Mouse (Mus musculus) MEL (cell line): ENCODE results near the gene Myh2. TPM values are rescaled to one million over a fixed set of nuclear protein-coding genes. Genes with fewer than 3 reads are reported as not detected.

Experiments used
- DNase-seq: peaks from one replicate; pipeline ENCODE4 v3.0.0; 2011; ENCODE audit warnings: low read depth, low spot score
- H3K27ac ChIP-seq: 2 replicates; pipeline ENCODE4 v1.5.1; 2012; ENCODE audit warnings: low read depth, mild to moderate bottlenecking, control low read depth, low read length, moderate library complexity; ENCODE audit not compliant: control insufficient read depth
- H3K27me3 ChIP-seq, 2 experiments: fragments of 150-350 bp in 1 of 2; sonication (generic) in 1 of 2; 2 replicates each; pipeline ENCODE4 v1.6.1; 2012; ENCODE audit warnings: low read length in 2 of 2, mild to moderate bottlenecking in 2 of 2, improper control_type of control experiment in 1 of 2, moderate library complexity in 1 of 2; ENCODE audit not compliant: insufficient read depth in 2 of 2, control insufficient read depth in 1 of 2
- H3K36me3 ChIP-seq, 2 experiments: 2 replicates each; pipeline ENCODE4 v1.6.1; 2012 to 2014; ENCODE audit warnings: low read length in 2 of 2, improper control_type of control experiment in 1 of 2, inconsistent platforms in 1 of 2, mild to moderate bottlenecking in 1 of 2; ENCODE audit not compliant: insufficient read depth in 2 of 2, control insufficient read depth in 1 of 2
- H3K4me1 ChIP-seq, 2 experiments: fragments of 150-350 bp in 1 of 2; sonication (generic) in 1 of 2; 2 replicates each; pipeline ENCODE4 v1.6.1; 2012; ENCODE audit warnings: low read length in 2 of 2, improper control_type of control experiment in 1 of 2, mild to moderate bottlenecking in 1 of 2; ENCODE audit not compliant: insufficient read depth in 2 of 2, control insufficient read depth in 1 of 2
- H3K4me3 ChIP-seq, 2 experiments: fragments of 150-350 bp in 1 of 2; sonication (generic) in 1 of 2; 2 replicates each; pipeline ENCODE4 v1.5.1; 2012; ENCODE audit warnings: low read depth in 2 of 2, low read length in 2 of 2, mild to moderate bottlenecking in 2 of 2, moderate library complexity in 2 of 2, control low read depth in 1 of 2, improper control_type of control experiment in 1 of 2; ENCODE audit not compliant: control insufficient read depth in 1 of 2, insufficient read depth in 1 of 2
- H3K79me2 ChIP-seq: 2 replicates; pipeline ENCODE4 v1.6.1; 2012; ENCODE audit warnings: mild to moderate bottlenecking, low read length, moderate library complexity; ENCODE audit not compliant: control insufficient read depth, poor library complexity, insufficient read depth
- H3K9ac ChIP-seq: 2 replicates; pipeline ENCODE4 v1.6.1; 2012; ENCODE audit warnings: low read depth, mild to moderate bottlenecking, control low read depth, low read length, moderate library complexity; ENCODE audit not compliant: control insufficient read depth, poor library complexity, severe bottlenecking
- H3K9me3 ChIP-seq: fragments of 150-350 bp; sonication (generic); replicated peaks from 2 replicates; pipeline ENCODE4 v1.6.1; 2012; ENCODE audit warnings: mild to moderate bottlenecking, low read length, improper control_type of control experiment, moderate library complexity; ENCODE audit not compliant: insufficient read depth
- BHLHE40 ChIP-seq: IDR thresholded peaks from 2 replicates; pipeline ENCODE4 v1.6.1; 2012; ENCODE audit warnings: low read depth, mild to moderate bottlenecking, inconsistent platforms, low read length, improper control_type of control experiment, borderline replicate concordance
- CHD2 ChIP-seq: IDR thresholded peaks from 2 replicates; pipeline ENCODE4 v1.6.1; 2011; ENCODE audit warnings: low read length, improper control_type of control experiment
- ELF1 ChIP-seq: IDR thresholded peaks from 2 replicates; pipeline ENCODE4 v1.6.1; 2014; ENCODE audit warnings: low read depth, mild to moderate bottlenecking, inconsistent platforms, low read length, improper control_type of control experiment, moderate library complexity
- EP300 ChIP-seq, 2 experiments: IDR thresholded peaks; 2 replicates each; pipeline ENCODE4 v1.6.1; 2011; ENCODE audit warnings: improper control_type of control experiment in 2 of 2, low read length in 2 of 2, low read depth in 1 of 2, mild to moderate bottlenecking in 1 of 2
- GABPA ChIP-seq: IDR thresholded peaks from 2 replicates; pipeline ENCODE4 v1.6.1; 2012; ENCODE audit warnings: low read depth, mild to moderate bottlenecking, inconsistent platforms, low read length, improper control_type of control experiment, moderate library complexity
- HCFC1 ChIP-seq: IDR thresholded peaks from 2 replicates; pipeline ENCODE4 v1.6.1; 2012; ENCODE audit warnings: low read depth, mild to moderate bottlenecking, inconsistent platforms, low read length, improper control_type of control experiment, moderate library complexity
- MAFK ChIP-seq: IDR thresholded peaks from 2 replicates; pipeline ENCODE4 v1.6.1; 2011; ENCODE audit warnings: low read depth, mild to moderate bottlenecking, low read length, improper control_type of control experiment, borderline replicate concordance
- MAX ChIP-seq: IDR thresholded peaks from 2 replicates; pipeline ENCODE4 v1.6.1; 2011; ENCODE audit warnings: low read length, improper control_type of control experiment
- MYB ChIP-seq: IDR thresholded peaks from 2 replicates; pipeline ENCODE4 v1.6.1; 2011; ENCODE audit warnings: mild to moderate bottlenecking, low read depth, low read length, improper control_type of control experiment
- NELFE ChIP-seq: IDR thresholded peaks from 2 replicates; pipeline ENCODE4 v1.6.1; 2011; ENCODE audit warnings: low read depth, low read length, improper control_type of control experiment
- POLR2AphosphoS2 ChIP-seq: IDR thresholded peaks from 2 replicates; pipeline ENCODE4 v1.6.1; 2011; ENCODE audit warnings: low read length, improper control_type of control experiment
- RAD21 ChIP-seq: IDR thresholded peaks from 2 replicates; pipeline ENCODE4 v1.6.1; 2011; ENCODE audit warnings: mild to moderate bottlenecking, low read depth, low read length, improper control_type of control experiment
- RCOR1 ChIP-seq: IDR thresholded peaks from 2 replicates; pipeline ENCODE4 v1.6.1; 2012; ENCODE audit warnings: low read depth, mild to moderate bottlenecking, inconsistent platforms, low read length, improper control_type of control experiment
- TAL1 ChIP-seq: IDR thresholded peaks from 2 replicates; pipeline ENCODE4 v1.6.1; 2012; ENCODE audit warnings: mild to moderate bottlenecking, inconsistent platforms, low read length, moderate library complexity, mixed read lengths
- TBP ChIP-seq: IDR thresholded peaks from 2 replicates; pipeline ENCODE4 v1.8.0; 2011; ENCODE audit warnings: low read depth, low read length, improper control_type of control experiment
- ZKSCAN1 ChIP-seq: IDR thresholded peaks from 2 replicates; pipeline ENCODE4 v1.6.1; 2012; ENCODE audit warnings: low read depth, mild to moderate bottlenecking, inconsistent platforms, low read length, improper control_type of control experiment, moderate library complexity
- ZMIZ1 ChIP-seq: IDR thresholded peaks from 2 replicates; pipeline ENCODE4 v1.6.1; 2012; ENCODE audit warnings: low read depth, mild to moderate bottlenecking, inconsistent platforms, low read length, improper control_type of control experiment, moderate library complexity
- ZNF384 ChIP-seq: IDR thresholded peaks from 2 replicates; pipeline ENCODE4 v1.6.1; 2012; ENCODE audit warnings: low read depth, mild to moderate bottlenecking, inconsistent platforms, low read length, improper control_type of control experiment
- polyA plus RNA-seq, 2 experiments: library from polyadenylated mRNA; stranded (reverse) in 1 of 2; unstranded in 1 of 2; fragments of >175 nt in 1 of 2; fragments of >200 nt in 1 of 2; gene quantifications; 2 replicates each; pipeline versions ENCODE4 v1.2.1 to v1.2.4; 2012; ENCODE audit warnings: low replicate concordance in 2 of 2, low read depth in 1 of 2; ENCODE audit not compliant: insufficient read length in 2 of 2, insufficient read depth in 1 of 2, missing spikeins in 1 of 2
- total RNA-seq: library from RNA; depleted of rRNA; stranded (reverse); fragments of 300-350 nt; gene quantifications from 2 replicates; pipeline ENCODE4 v1.2.3, GENCODE M21; 2012

Myh2 gene
- total and polyA plus RNA-seq, 3 experiments = not detected

DNA sequence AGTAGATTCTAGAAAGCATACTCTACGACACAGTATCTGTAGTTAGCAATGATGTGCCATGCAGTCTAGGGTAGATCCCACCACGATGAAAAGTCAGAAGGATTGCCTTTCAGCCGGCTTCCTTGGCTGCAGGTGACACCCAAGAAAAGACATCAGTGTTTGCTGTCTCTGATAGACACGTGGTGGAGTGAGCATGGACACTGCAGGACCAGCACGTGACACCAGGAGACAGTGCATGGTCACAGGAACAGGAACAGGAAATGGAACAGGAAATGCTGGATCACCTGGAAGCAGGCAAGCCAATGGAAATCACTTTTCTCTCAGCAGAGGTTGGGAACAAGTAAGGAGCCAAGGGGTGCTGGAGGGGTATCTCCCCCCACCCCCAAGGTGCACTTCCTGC lies 27.8 kb upstream of the Myh2 start:
- Histone ChIP-seq H3K4me3 (no peak overlapping the region), H3K9me3 (no peaks in the 10 kb centered on the region), H3K4me1 (no peaks in the 10 kb centered on the region), H3K9ac (no peak overlapping the region), H3K79me2 (no peaks in the 10 kb centered on the region), H3K27ac (no peak overlapping the region), H3K36me3 (no peaks in the 10 kb centered on the region), H3K27me3 (no peaks in the 10 kb centered on the region)
- no peak for DNase-seq
- no peak for TF ChIP-seq MAX
- TF ChIP-seq ELF1 = no peak
- no peak for TF ChIP-seq TAL1
- no peak for TF ChIP-seq MYB
- TF ChIP-seq ZKSCAN1 = no peak
- no peak for TF ChIP-seq ZMIZ1
- no peak for TF ChIP-seq POLR2AphosphoS2
- no peak for TF ChIP-seq RAD21

DNA sequence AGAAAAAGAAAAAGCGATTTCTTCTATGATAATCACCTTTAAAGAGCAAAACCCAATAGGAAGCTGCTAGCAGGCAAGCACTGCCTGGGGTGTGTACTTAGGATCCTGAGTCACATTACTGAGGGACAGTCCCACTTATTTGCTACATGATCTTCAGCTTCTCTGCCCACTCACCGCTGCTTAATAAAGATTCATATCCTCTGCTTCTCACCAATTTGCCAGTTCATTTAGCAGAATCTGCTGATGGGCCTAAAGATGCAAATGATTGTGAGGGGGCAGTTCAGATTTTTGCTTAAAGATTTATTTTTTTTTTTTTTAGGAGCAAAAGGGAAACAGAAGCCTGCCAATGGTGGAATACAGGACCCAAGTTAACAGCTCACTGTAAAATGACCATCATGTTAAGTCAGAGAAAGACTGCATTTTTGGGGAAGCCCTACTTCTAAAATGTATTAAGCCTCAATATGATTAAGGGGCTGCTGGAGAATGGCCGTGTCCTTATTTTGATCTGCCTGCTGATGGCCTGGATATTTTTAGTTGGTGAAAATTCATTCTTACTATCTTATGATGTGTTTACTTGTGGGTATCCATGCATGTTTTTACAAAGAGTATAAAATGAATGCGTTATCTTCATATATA lies 26.8 kb upstream of the Myh2 start:
- TF ChIP-seq ZKSCAN1 (no peak), MAFK (no peak), BHLHE40 (no peak), GABPA (no peak), ZNF384 (no peak), TBP (no peak), RCOR1 (no peak), MAX (no peak), HCFC1 (no peak), EP300 (IDR thresholded peaks at IDR 0.05; ENCODE audit: low read depth in 1 of 2, low read length in 2 of 2) (no peak), NELFE (no peak), MYB (no peak), CHD2 (no peak)
- TF ChIP-seq, all 39 proteins: peak for 0

More for the DNA sequence above, 26.8 kb upstream of the Myh2 start:
- Histone ChIP-seq H3K79me2 (no peaks in the 10 kb centered on the region), H3K27ac (no peak overlapping the region), H3K9me3 (no peaks in the 10 kb centered on the region), H3K4me3 (no peak overlapping the region), H3K36me3 (no peaks in the 10 kb centered on the region), H3K27me3 (no peaks in the 10 kb centered on the region), H3K9ac (no peak overlapping the region), H3K4me1 (no peaks in the 10 kb centered on the region)
- DNase-seq = no peak
